Mouse (Mus musculus): ENCODE measurements at regions not wholly inside any gene's neighbourhood (a gene's known extent, or its start where the extent isn't known, plus 50 kb on each side); places are given as distances from the start of the nearest gene placed in this dataset.

GRCm38 (mm10) chr1:41551271-41551670 is 745.9 kb downstream of the Tmem182 start:
- Histone ChIP-seq H3K27ac (ENCODE audit: low read length) (no peak overlapping the region), H3K9ac (replicated peaks; ENCODE audit: low read length) (no peak overlapping the region), H3K36me3 (ENCODE audit: insufficient read depth, low read length) (no peaks in the 10 kb centered on the region), H3K4me1 (ENCODE audit: insufficient read depth, low read length) (no peaks in the 10 kb centered on the region), H3K9me3 (ENCODE audit: low read length) (no peaks in the 10 kb centered on the region), H3K4me3 (ENCODE audit: low read length) (no peak overlapping the region), H3K4me2 (replicated peaks; ENCODE audit: low read depth, low read length) (no peak overlapping the region), H3K27me3 (ENCODE audit: insufficient read depth, low read length) (no peaks in the 10 kb centered on the region)
- no peak for ATAC-seq (ENCODE audit: low FRiP score, low TSS enrichment)
- 90% methylated on average over 1 of the region's 1 CpGs for WGBS

- no peak overlapping the region for H3K4me2 ChIP-seq (replicated peaks; ENCODE audit: low read depth, low read length)
- H3K36me3 ChIP-seq (ENCODE audit: insufficient read depth, low read length): no peaks in the 10 kb centered on the region
- no peak overlapping the region for H3K9ac ChIP-seq (replicated peaks; ENCODE audit: low read length)
- H3K27me3 ChIP-seq (ENCODE audit: insufficient read depth, low read length): no peaks in the 10 kb centered on the region
- 48% methylated on average over 2 of the region's 2 CpGs for WGBS
- no peak overlapping the region for H3K27ac ChIP-seq (ENCODE audit: low read length)
- no peaks in the 10 kb centered on the region for H3K9me3 ChIP-seq (ENCODE audit: low read length)
- ATAC-seq (ENCODE audit: low FRiP score, low TSS enrichment): 0 out of 2 replicates have a peak, but pooled peaks have one; percentile 61
- no peak overlapping the region for H3K4me3 ChIP-seq (ENCODE audit: low read length)
- no peaks in the 10 kb centered on the region for H3K4me1 ChIP-seq (ENCODE audit: insufficient read depth, low read length)
Measured at GRCm38 (mm10) chr1:41555607-41556006, 750.2 kb downstream of the Tmem182 start.

GRCm38 (mm10) chr1:41559101-41559665 is 753.8 kb downstream of the Tmem182 start:
- Histone ChIP-seq H3K27ac (ENCODE audit: low read length) (no peak overlapping the region), H3K9ac (replicated peaks; ENCODE audit: low read length) (no peak overlapping the region), H3K27me3 (ENCODE audit: insufficient read depth, low read length) (no peaks in the 10 kb centered on the region), H3K4me3 (ENCODE audit: low read length) (no peak overlapping the region), H3K36me3 (ENCODE audit: insufficient read depth, low read length) (no peaks in the 10 kb centered on the region), H3K4me1 (ENCODE audit: insufficient read depth, low read length) (no peaks in the 10 kb centered on the region), H3K9me3 (ENCODE audit: low read length) (no peaks in the 10 kb centered on the region), H3K4me2 (replicated peaks; ENCODE audit: low read depth, low read length) (no peak overlapping the region)
- ATAC-seq (ENCODE audit: low FRiP score, low TSS enrichment): no peak
- WGBS: 88% methylated on average over 17 of the region's 17 CpGs

GRCm38 (mm10) chr1:41559991-41560390 is 754.6 kb downstream of the Tmem182 start:
- H3K4me3 ChIP-seq (ENCODE audit: low read length): no peak overlapping the region
- no peaks in the 10 kb centered on the region for H3K9me3 ChIP-seq (ENCODE audit: low read length)
- H3K27me3 ChIP-seq (ENCODE audit: insufficient read depth, low read length): no peaks in the 10 kb centered on the region
- no peaks in the 10 kb centered on the region for H3K4me1 ChIP-seq (ENCODE audit: insufficient read depth, low read length)
- H3K4me2 ChIP-seq (replicated peaks; ENCODE audit: low read depth, low read length): no peak overlapping the region
- 87% methylated on average over 3 of the region's 3 CpGs for WGBS
- ATAC-seq (ENCODE audit: low FRiP score, low TSS enrichment): no peak
- H3K9ac ChIP-seq (replicated peaks; ENCODE audit: low read length): no peak overlapping the region
- no peaks in the 10 kb centered on the region for H3K36me3 ChIP-seq (ENCODE audit: insufficient read depth, low read length)
- H3K27ac ChIP-seq (ENCODE audit: low read length): no peak overlapping the region

GRCm38 (mm10) chr1:41603471-41603870 is 798.1 kb downstream of the Tmem182 start:
- Histone ChIP-seq H3K9me3 (ENCODE audit: low read length) (no peaks in the 10 kb centered on the region), H3K27ac (ENCODE audit: low read length) (no peak overlapping the region), H3K27me3 (ENCODE audit: insufficient read depth, low read length) (no peaks in the 10 kb centered on the region), H3K36me3 (ENCODE audit: insufficient read depth, low read length) (no peaks in the 10 kb centered on the region), H3K4me1 (ENCODE audit: insufficient read depth, low read length) (no peaks in the 10 kb centered on the region), H3K9ac (replicated peaks; ENCODE audit: low read length) (no peak overlapping the region), H3K4me2 (replicated peaks; ENCODE audit: low read depth, low read length) (no peak overlapping the region), H3K4me3 (ENCODE audit: low read length) (no peak overlapping the region)
- 93% methylated on average over 5 of the region's 5 CpGs for WGBS
- no peak for ATAC-seq (ENCODE audit: low FRiP score, low TSS enrichment)

- Histone ChIP-seq H3K4me2 (replicated peaks; ENCODE audit: low read depth, low read length) (no peak overlapping the region), H3K9me3 (ENCODE audit: low read length) (no peaks in the 10 kb centered on the region), H3K9ac (replicated peaks; ENCODE audit: low read length) (no peak overlapping the region), H3K27me3 (ENCODE audit: insufficient read depth, low read length) (no peaks in the 10 kb centered on the region), H3K27ac (ENCODE audit: low read length) (no peak overlapping the region), H3K4me1 (ENCODE audit: insufficient read depth, low read length) (no peaks in the 10 kb centered on the region), H3K36me3 (ENCODE audit: insufficient read depth, low read length) (no peaks in the 10 kb centered on the region), H3K4me3 (ENCODE audit: low read length) (no peak overlapping the region)
- ATAC-seq (ENCODE audit: low FRiP score, low TSS enrichment): no peak
- WGBS: 85% methylated on average over 14 of the region's 14 CpGs
Measured at GRCm38 (mm10) chr1:41604996-41605747, 799.8 kb downstream of the Tmem182 start.

GRCm38 (mm10) chr1:41605748-41606131 is 800.3 kb downstream of the Tmem182 start:
- Histone ChIP-seq H3K4me3 (ENCODE audit: low read length) (no peak overlapping the region), H3K9ac (replicated peaks; ENCODE audit: low read length) (no peak overlapping the region), H3K27me3 (ENCODE audit: insufficient read depth, low read length) (no peaks in the 10 kb centered on the region), H3K4me1 (ENCODE audit: insufficient read depth, low read length) (no peaks in the 10 kb centered on the region), H3K36me3 (ENCODE audit: insufficient read depth, low read length) (no peaks in the 10 kb centered on the region), H3K9me3 (ENCODE audit: low read length) (no peaks in the 10 kb centered on the region), H3K4me2 (replicated peaks; ENCODE audit: low read depth, low read length) (no peak overlapping the region), H3K27ac (ENCODE audit: low read length) (no peak overlapping the region)
- ATAC-seq (ENCODE audit: low FRiP score, low TSS enrichment): no peak
- WGBS: 27% methylated on average over 3 of the region's 3 CpGs

- WGBS: 33% methylated on average over 8 of the region's 8 CpGs
- Histone ChIP-seq H3K4me2 (replicated peaks; ENCODE audit: low read depth, low read length) (no peak overlapping the region), H3K27ac (ENCODE audit: low read length) (no peak overlapping the region), H3K27me3 (ENCODE audit: insufficient read depth, low read length) (no peaks in the 10 kb centered on the region), H3K4me3 (ENCODE audit: low read length) (no peak overlapping the region), H3K9ac (replicated peaks; ENCODE audit: low read length) (no peak overlapping the region), H3K4me1 (ENCODE audit: insufficient read depth, low read length) (no peaks in the 10 kb centered on the region), H3K36me3 (ENCODE audit: insufficient read depth, low read length) (no peaks in the 10 kb centered on the region), H3K9me3 (ENCODE audit: low read length) (no peaks in the 10 kb centered on the region)
- no peak for ATAC-seq (ENCODE audit: low FRiP score, low TSS enrichment)
Measured at GRCm38 (mm10) chr1:41610783-41611182, 805.4 kb downstream of the Tmem182 start.

GRCm38 (mm10) chr1:41651804-41652203 is 846.4 kb downstream of the Tmem182 start:
- no peak overlapping the region for H3K4me2 ChIP-seq (replicated peaks; ENCODE audit: low read depth, low read length)
- H3K4me3 ChIP-seq (ENCODE audit: low read length): no peak overlapping the region
- H3K36me3 ChIP-seq (ENCODE audit: insufficient read depth, low read length): no peaks in the 10 kb centered on the region
- no peaks in the 10 kb centered on the region for H3K9me3 ChIP-seq (ENCODE audit: low read length)
- H3K27ac ChIP-seq (ENCODE audit: low read length): no peak overlapping the region
- 61% methylated on average over 9 of the region's 9 CpGs for WGBS
- no peaks in the 10 kb centered on the region for H3K27me3 ChIP-seq (ENCODE audit: insufficient read depth, low read length)
- H3K9ac ChIP-seq (replicated peaks; ENCODE audit: low read length): no peak overlapping the region
- no peak for ATAC-seq (ENCODE audit: low FRiP score, low TSS enrichment)
- no peaks in the 10 kb centered on the region for H3K4me1 ChIP-seq (ENCODE audit: insufficient read depth, low read length)

- H3K9me3 ChIP-seq (ENCODE audit: low read length): no peaks in the 10 kb centered on the region
- H3K36me3 ChIP-seq (ENCODE audit: insufficient read depth, low read length): no peaks in the 10 kb centered on the region
- H3K9ac ChIP-seq (replicated peaks; ENCODE audit: low read length): no peak overlapping the region
- WGBS: 25% methylated on average over 3 of the region's 3 CpGs
- no peaks in the 10 kb centered on the region for H3K4me1 ChIP-seq (ENCODE audit: insufficient read depth, low read length)
- no peaks in the 10 kb centered on the region for H3K27me3 ChIP-seq (ENCODE audit: insufficient read depth, low read length)
- H3K27ac ChIP-seq (ENCODE audit: low read length): no peak overlapping the region
- ATAC-seq (ENCODE audit: low FRiP score, low TSS enrichment): no peak
- H3K4me3 ChIP-seq (ENCODE audit: low read length): no peak overlapping the region
- no peak overlapping the region for H3K4me2 ChIP-seq (replicated peaks; ENCODE audit: low read depth, low read length)
Measured at GRCm38 (mm10) chr1:41652210-41652609, 846.8 kb downstream of the Tmem182 start.

Measured in kidney, embryonic 16.5 days (tissue).